Mouse (Mus musculus) spleen, adult 2 months (tissue): Measurements from ENCODE around the gene Yipf3. TPM values are rescaled to one million over a fixed set of nuclear protein-coding genes. Genes with fewer than 3 reads are reported as not detected.

Experiments
- DNase-seq, 2 experiments: peaks; one replicate each; pipeline versions ENCODE4 v3.0.0 to v3.0.0-alpha.2; 2012 to 2021; ENCODE audit warnings: low spot score in 2 of 2, low read depth in 1 of 2
- H3K27ac ChIP-seq: fragments of 200-500 bp; 2 replicates; pipeline ENCODE4 v1.5.1; 2012; ENCODE audit warnings: low read length, inconsistent platforms; ENCODE audit not compliant: insufficient read depth
- H3K27me3 ChIP-seq: fragments of 200-500 bp; 2 replicates; pipeline ENCODE4 v1.6.1; 2012; ENCODE audit warnings: mild to moderate bottlenecking, moderate library complexity, low read length, inconsistent platforms; ENCODE audit not compliant: control insufficient read depth, insufficient read depth
- H3K36me3 ChIP-seq: fragments of 200-500 bp; 2 replicates; pipeline ENCODE4 v1.6.1; 2012; ENCODE audit warnings: mild to moderate bottlenecking, low read length, inconsistent platforms; ENCODE audit not compliant: control insufficient read depth, insufficient read depth
- H3K4me1 ChIP-seq: fragments of 200-500 bp; 2 replicates; pipeline ENCODE4 v1.6.1; 2011; ENCODE audit warnings: inconsistent platforms; ENCODE audit not compliant: control insufficient read depth, insufficient read depth, insufficient read length
- H3K4me3 ChIP-seq: fragments of 200-500 bp; 2 replicates; pipeline ENCODE4 v1.5.1; 2011; ENCODE audit warnings: mild to moderate bottlenecking, inconsistent platforms; ENCODE audit not compliant: insufficient read depth, insufficient read length; ENCODE audit errors: extremely low read depth
- CTCF ChIP-seq: fragments of 200-500 bp; IDR thresholded peaks from 2 replicates; pipeline ENCODE4 v1.5.1; 2011; ENCODE audit warnings: mild to moderate bottlenecking, inconsistent platforms; ENCODE audit not compliant: insufficient read depth, insufficient read length, insufficient replicate concordance; ENCODE audit errors: extremely low read depth
- POLR2A ChIP-seq: fragments of 200-500 bp; IDR thresholded peaks from 2 replicates; pipeline ENCODE4 v1.6.1; 2011; ENCODE audit warnings: low read depth, low read length, inconsistent platforms
- whole genome bisulfite sequencing: fragments of 180-500 bp; shearing (Covaris S2); methylation state at CpG from one replicate; pipeline ENCODE4 v1.1.7; 2018; 5-methylcytosine and 5-hydroxymethylcytosine counted together
- polyA plus RNA-seq: library from polyadenylated mRNA; depleted of rRNA; stranded (reverse); fragments of >200 nt; gene quantifications from 2 replicates; pipeline ENCODE4 v1.2.3, GENCODE M21; 2012

Yipf3 gene
- polyA plus RNA-seq, 1 experiment, result 128 TPM

GRCm38 (mm10) chr17:46278011-46278765, 30.3 kb downstream of the Yipf3 start:
- DNase-seq, result no peak
- TF ChIP-seq CTCF (no peak), POLR2A (no peak)
- H3K4me1 ChIP-seq, result peaks cover 2% of the 10 kb centered on the region; the same call in 1 of the 2 replicates
- H3K27ac ChIP-seq, result no peak overlapping the region
- H3K4me3 ChIP-seq, result no peak overlapping the region
- peaks cover 13% of the 10 kb centered on the region for H3K36me3 ChIP-seq
- no peaks in the 10 kb centered on the region for H3K27me3 ChIP-seq
- 96% methylated on average over 12 of the region's 12 CpGs for WGBS

- WGBS, result under 1% methylated on average over 37 of the region's 37 CpGs
- peak; percentile 48 to 79 for DNase-seq
Observed at GRCm38 (mm10) chr17:46282483-46283123, 34.7 kb downstream of the Yipf3 start, which contains the start of gene Tjap1. Tjap1 (minus strand) TSS chr17:46283026.

GRCm38 (mm10) chr17:46283140-46283539, 35.3 kb downstream of the Yipf3 start:
- Histone ChIP-seq H3K4me1 (peaks cover 2% of the 10 kb centered on the region; the same call in 1 of the 2 replicates), H3K27ac (no peak overlapping the region), H3K27me3 (no peaks in the 10 kb centered on the region), H3K36me3 (peaks cover 3% of the 10 kb centered on the region; the same call in 1 of the 2 replicates), H3K4me3 (peak overlapping the region; percentile 33; the same call in 1 of the 2 replicates)
- TF ChIP-seq POLR2A, result no peak
- no peak for TF ChIP-seq CTCF
- 32% methylated on average over 9 of the region's 9 CpGs for WGBS
- DNase-seq, result no peak

More at GRCm38 (mm10) chr17:46282483-46283123, 34.7 kb downstream of the Yipf3 start, which contains the start of gene Tjap1:
- TF ChIP-seq POLR2A (peak; percentile 29; the same call in 1 of the 2 replicates), CTCF (no peak)
- peak within 1 kb of the TSS; percentile 94 for H3K4me3 ChIP-seq
- H3K4me1 ChIP-seq, result peaks cover 2% of the 10 kb centered on the region; the same call in 1 of the 2 replicates
- no peaks in the 10 kb centered on the region for H3K27me3 ChIP-seq
- H3K27ac ChIP-seq, result peak within 1 kb of the TSS; percentile 71; the same call in 1 of the 2 replicates
- H3K36me3 ChIP-seq, result peaks cover 6% of the 10 kb centered on the region

- TF ChIP-seq CTCF (no peak), POLR2A (no peak)
- 66% methylated on average over 8 of the region's 8 CpGs for WGBS
Observed at GRCm38 (mm10) chr17:46283911-46284310, 36.0 kb downstream of the Yipf3 start.

GRCm38 (mm10) chr17:46284653-46285052, 36.8 kb downstream of the Yipf3 start:
- no peaks in the 10 kb centered on the region for H3K36me3 ChIP-seq
- H3K27ac ChIP-seq, result no peak overlapping the region
- no peaks in the 10 kb centered on the region for H3K27me3 ChIP-seq
- peaks cover 2% of the 10 kb centered on the region; the same call in 1 of the 2 replicates for H3K4me1 ChIP-seq
- TF ChIP-seq POLR2A (no peak), CTCF (no peak)
- no peak for DNase-seq
- no peak overlapping the region for H3K4me3 ChIP-seq
- WGBS, result 69% methylated on average over 7 of the region's 7 CpGs

More at GRCm38 (mm10) chr17:46283911-46284310, 36.0 kb downstream of the Yipf3 start:
- H3K36me3 ChIP-seq, result peaks cover 3% of the 10 kb centered on the region; the same call in 1 of the 2 replicates
- H3K27ac ChIP-seq, result no peak overlapping the region
- DNase-seq, result no peak
- no peak overlapping the region for H3K4me3 ChIP-seq
- no peaks in the 10 kb centered on the region for H3K27me3 ChIP-seq
- H3K4me1 ChIP-seq, result peaks cover 2% of the 10 kb centered on the region; the same call in 1 of the 2 replicates

- Histone ChIP-seq H3K4me3 (no peak overlapping the region), H3K27me3 (no peaks in the 10 kb centered on the region), H3K36me3 (no peaks in the 10 kb centered on the region), H3K27ac (no peak overlapping the region), H3K4me1 (peaks cover 2% of the 10 kb centered on the region; the same call in 1 of the 2 replicates)
- TF ChIP-seq CTCF (no peak), POLR2A (no peak)
- DNase-seq, result no peak
- WGBS, result 71% methylated on average over 6 of the region's 6 CpGs
Observed at GRCm38 (mm10) chr17:46285407-46285806, 37.5 kb downstream of the Yipf3 start.
